Mouse (Mus musculus) MEL (cell line): Measurements from ENCODE around the gene Wfdc3. TPM values are rescaled to one million over a fixed set of nuclear protein-coding genes. Genes with fewer than 3 reads are reported as not detected.

Experiments used
- DNase-seq: peaks from one replicate; pipeline ENCODE4 v3.0.0; 2011; ENCODE audit warnings: low read depth, low spot score
- H3K27ac ChIP-seq: 2 replicates; pipeline ENCODE4 v1.5.1; 2012; ENCODE audit warnings: low read depth, mild to moderate bottlenecking, control low read depth, low read length, moderate library complexity; ENCODE audit not compliant: control insufficient read depth
- H3K27me3 ChIP-seq, 2 experiments: fragments of 150-350 bp in 1 of 2; sonication (generic) in 1 of 2; 2 replicates each; pipeline ENCODE4 v1.6.1; 2012; ENCODE audit warnings: low read length in 2 of 2, mild to moderate bottlenecking in 2 of 2, improper control_type of control experiment in 1 of 2, moderate library complexity in 1 of 2; ENCODE audit not compliant: insufficient read depth in 2 of 2, control insufficient read depth in 1 of 2
- H3K36me3 ChIP-seq, 2 experiments: 2 replicates each; pipeline ENCODE4 v1.6.1; 2012 to 2014; ENCODE audit warnings: low read length in 2 of 2, improper control_type of control experiment in 1 of 2, inconsistent platforms in 1 of 2, mild to moderate bottlenecking in 1 of 2; ENCODE audit not compliant: insufficient read depth in 2 of 2, control insufficient read depth in 1 of 2
- H3K4me1 ChIP-seq, 2 experiments: fragments of 150-350 bp in 1 of 2; sonication (generic) in 1 of 2; 2 replicates each; pipeline ENCODE4 v1.6.1; 2012; ENCODE audit warnings: low read length in 2 of 2, improper control_type of control experiment in 1 of 2, mild to moderate bottlenecking in 1 of 2; ENCODE audit not compliant: insufficient read depth in 2 of 2, control insufficient read depth in 1 of 2
- H3K4me3 ChIP-seq, 2 experiments: fragments of 150-350 bp in 1 of 2; sonication (generic) in 1 of 2; 2 replicates each; pipeline ENCODE4 v1.5.1; 2012; ENCODE audit warnings: low read depth in 2 of 2, low read length in 2 of 2, mild to moderate bottlenecking in 2 of 2, moderate library complexity in 2 of 2, control low read depth in 1 of 2, improper control_type of control experiment in 1 of 2; ENCODE audit not compliant: control insufficient read depth in 1 of 2, insufficient read depth in 1 of 2
- H3K79me2 ChIP-seq: 2 replicates; pipeline ENCODE4 v1.6.1; 2012; ENCODE audit warnings: mild to moderate bottlenecking, low read length, moderate library complexity; ENCODE audit not compliant: control insufficient read depth, poor library complexity, insufficient read depth
- H3K9ac ChIP-seq: 2 replicates; pipeline ENCODE4 v1.6.1; 2012; ENCODE audit warnings: low read depth, mild to moderate bottlenecking, control low read depth, low read length, moderate library complexity; ENCODE audit not compliant: control insufficient read depth, poor library complexity, severe bottlenecking
- H3K9me3 ChIP-seq: fragments of 150-350 bp; sonication (generic); replicated peaks from 2 replicates; pipeline ENCODE4 v1.6.1; 2012; ENCODE audit warnings: mild to moderate bottlenecking, low read length, improper control_type of control experiment, moderate library complexity; ENCODE audit not compliant: insufficient read depth
- BHLHE40 ChIP-seq: IDR thresholded peaks from 2 replicates; pipeline ENCODE4 v1.6.1; 2012; ENCODE audit warnings: low read depth, mild to moderate bottlenecking, inconsistent platforms, low read length, improper control_type of control experiment, borderline replicate concordance
- CHD1 ChIP-seq: IDR thresholded peaks from 2 replicates; pipeline ENCODE4 v1.6.1; 2012; ENCODE audit warnings: low read depth, mild to moderate bottlenecking, inconsistent platforms, low read length, improper control_type of control experiment
- CHD2 ChIP-seq: IDR thresholded peaks from 2 replicates; pipeline ENCODE4 v1.6.1; 2011; ENCODE audit warnings: low read length, improper control_type of control experiment
- CTCF ChIP-seq, 3 experiments: IDR thresholded peaks in 2 of 3; conservative IDR thresholded peaks in 1 of 3; 2 replicates each; pipeline ENCODE4 v1.5.1; 2011 to 2012; ENCODE audit warnings: low read length in 3 of 3, low read depth in 2 of 3, mild to moderate bottlenecking in 2 of 3, improper control_type of control experiment in 1 of 3, inconsistent platforms in 1 of 3, mixed read lengths in 1 of 3, moderate library complexity in 1 of 3; ENCODE audit not compliant: control insufficient read depth in 1 of 3, insufficient read depth in 1 of 3, poor library complexity in 1 of 3, severe bottlenecking in 1 of 3
- ELF1 ChIP-seq: IDR thresholded peaks from 2 replicates; pipeline ENCODE4 v1.6.1; 2014; ENCODE audit warnings: low read depth, mild to moderate bottlenecking, inconsistent platforms, low read length, improper control_type of control experiment, moderate library complexity
- EP300 ChIP-seq, 2 experiments: IDR thresholded peaks; 2 replicates each; pipeline ENCODE4 v1.6.1; 2011; ENCODE audit warnings: improper control_type of control experiment in 2 of 2, low read length in 2 of 2, low read depth in 1 of 2, mild to moderate bottlenecking in 1 of 2
- ETS1 ChIP-seq: IDR thresholded peaks from 2 replicates; pipeline ENCODE4 v1.6.1; 2012; ENCODE audit warnings: low read depth, mild to moderate bottlenecking, inconsistent platforms, low read length, improper control_type of control experiment, moderate library complexity
- GABPA ChIP-seq: IDR thresholded peaks from 2 replicates; pipeline ENCODE4 v1.6.1; 2012; ENCODE audit warnings: low read depth, mild to moderate bottlenecking, inconsistent platforms, low read length, improper control_type of control experiment, moderate library complexity
- JUND ChIP-seq: IDR thresholded peaks from 2 replicates; pipeline ENCODE4 v1.6.1; 2011; ENCODE audit warnings: low read depth, mild to moderate bottlenecking, improper control_type of control experiment, low read length
- KAT2A ChIP-seq: conservative IDR thresholded peaks from 2 replicates; pipeline ENCODE4 v1.6.1; 2012; ENCODE audit warnings: low read depth, low read length, improper control_type of control experiment, inconsistent platforms
- MAX ChIP-seq: IDR thresholded peaks from 2 replicates; pipeline ENCODE4 v1.6.1; 2011; ENCODE audit warnings: low read length, improper control_type of control experiment
- MAZ ChIP-seq: IDR thresholded peaks from 2 replicates; pipeline ENCODE4 v1.6.1; 2012; ENCODE audit warnings: low read depth, mild to moderate bottlenecking, inconsistent platforms, low read length, improper control_type of control experiment
- MEF2A ChIP-seq: IDR thresholded peaks from 2 replicates; pipeline ENCODE4 v1.6.1; 2014; ENCODE audit warnings: low read depth, mild to moderate bottlenecking, inconsistent platforms, low read length, improper control_type of control experiment; ENCODE audit not compliant: poor library complexity, insufficient replicate concordance, severe bottlenecking; ENCODE audit errors: extremely low read depth
- MXI1 ChIP-seq: IDR thresholded peaks from 2 replicates; pipeline ENCODE4 v1.6.1; 2011; ENCODE audit warnings: mild to moderate bottlenecking, low read depth, low read length, improper control_type of control experiment
- MYB ChIP-seq: IDR thresholded peaks from 2 replicates; pipeline ENCODE4 v1.6.1; 2011; ENCODE audit warnings: mild to moderate bottlenecking, low read depth, low read length, improper control_type of control experiment
- MYC ChIP-seq: IDR thresholded peaks from 2 replicates; pipeline ENCODE4 v1.6.1; 2011; ENCODE audit warnings: low read depth, mild to moderate bottlenecking, low read length, improper control_type of control experiment, moderate library complexity
- POLR2A ChIP-seq, 2 experiments: IDR thresholded peaks; 2 replicates each; pipeline ENCODE4 v1.6.1; 2011 to 2012; ENCODE audit warnings: low read length in 2 of 2, mild to moderate bottlenecking in 2 of 2, control low read depth in 1 of 2, improper control_type of control experiment in 1 of 2, low read depth in 1 of 2, moderate library complexity in 1 of 2; ENCODE audit not compliant: control insufficient read depth in 1 of 2, insufficient read depth in 1 of 2, poor library complexity in 1 of 2
- POLR2AphosphoS5 ChIP-seq: IDR thresholded peaks from 2 replicates; pipeline ENCODE4 v1.6.1; 2012; ENCODE audit warnings: low read depth, borderline replicate concordance, mild to moderate bottlenecking, inconsistent platforms, low read length, moderate library complexity, mixed read lengths
- RAD21 ChIP-seq: IDR thresholded peaks from 2 replicates; pipeline ENCODE4 v1.6.1; 2011; ENCODE audit warnings: mild to moderate bottlenecking, low read depth, low read length, improper control_type of control experiment
- RCOR1 ChIP-seq: IDR thresholded peaks from 2 replicates; pipeline ENCODE4 v1.6.1; 2012; ENCODE audit warnings: low read depth, mild to moderate bottlenecking, inconsistent platforms, low read length, improper control_type of control experiment
- SIN3A ChIP-seq: IDR thresholded peaks from 2 replicates; pipeline ENCODE4 v1.6.1; 2012; ENCODE audit warnings: low read length, improper control_type of control experiment, inconsistent platforms
- SMC3 ChIP-seq: IDR thresholded peaks from 2 replicates; pipeline ENCODE4 v1.6.1; 2011; ENCODE audit warnings: low read depth, low read length, improper control_type of control experiment
- TAL1 ChIP-seq: IDR thresholded peaks from 2 replicates; pipeline ENCODE4 v1.6.1; 2012; ENCODE audit warnings: mild to moderate bottlenecking, inconsistent platforms, low read length, moderate library complexity, mixed read lengths
- TBP ChIP-seq: IDR thresholded peaks from 2 replicates; pipeline ENCODE4 v1.8.0; 2011; ENCODE audit warnings: low read depth, low read length, improper control_type of control experiment
- UBTF ChIP-seq: IDR thresholded peaks from 2 replicates; pipeline ENCODE4 v1.6.1; 2012; ENCODE audit warnings: low read depth, mild to moderate bottlenecking, inconsistent platforms, low read length, improper control_type of control experiment, moderate library complexity, borderline replicate concordance; ENCODE audit not compliant: insufficient read depth
- ZC3H11A ChIP-seq: IDR thresholded peaks from 2 replicates; pipeline ENCODE4 v1.6.1; 2012; ENCODE audit warnings: low read depth, mild to moderate bottlenecking, inconsistent platforms, low read length, improper control_type of control experiment
- ZKSCAN1 ChIP-seq: IDR thresholded peaks from 2 replicates; pipeline ENCODE4 v1.6.1; 2012; ENCODE audit warnings: low read depth, mild to moderate bottlenecking, inconsistent platforms, low read length, improper control_type of control experiment, moderate library complexity
- ZMIZ1 ChIP-seq: IDR thresholded peaks from 2 replicates; pipeline ENCODE4 v1.6.1; 2012; ENCODE audit warnings: low read depth, mild to moderate bottlenecking, inconsistent platforms, low read length, improper control_type of control experiment, moderate library complexity
- ZNF384 ChIP-seq: IDR thresholded peaks from 2 replicates; pipeline ENCODE4 v1.6.1; 2012; ENCODE audit warnings: low read depth, mild to moderate bottlenecking, inconsistent platforms, low read length, improper control_type of control experiment
- polyA plus RNA-seq, 2 experiments: library from polyadenylated mRNA; stranded (reverse) in 1 of 2; unstranded in 1 of 2; fragments of >175 nt in 1 of 2; fragments of >200 nt in 1 of 2; gene quantifications; 2 replicates each; pipeline versions ENCODE4 v1.2.1 to v1.2.4; 2012; ENCODE audit warnings: low replicate concordance in 2 of 2, low read depth in 1 of 2; ENCODE audit not compliant: insufficient read length in 2 of 2, insufficient read depth in 1 of 2, missing spikeins in 1 of 2
- total RNA-seq: library from RNA; depleted of rRNA; stranded (reverse); fragments of 300-350 nt; gene quantifications from 2 replicates; pipeline ENCODE4 v1.2.3, GENCODE M21; 2012

Gene Wfdc3
- total and polyA plus RNA-seq, 3 experiments, result 0.31 to 0.40 TPM; not detected in 1

GRCm38 (mm10) chr2:164770279-164770678, 24.5 kb upstream of the Wfdc3 start:
- H3K9ac ChIP-seq, result peak overlapping the region; percentile 96
- H3K4me1 ChIP-seq, result peaks cover 3 to 29% of the 10 kb centered on the region in 2 experiments; a peak in 3 of 4 replicates
- TF ChIP-seq POLR2A (IDR thresholded peaks at IDR 0.05; ENCODE audit: control insufficient read depth in 1 of 2, insufficient read depth in 1 of 2, low read depth in 1 of 2, low read length in 2 of 2, poor library complexity in 1 of 2) (peak in 1 of 2 experiments; percentile 30; a peak in 2 of 4 replicates), MXI1 (no peak), TBP (0 out of 2 replicates have a peak, but pooled peaks have one; percentile 26), MYC (peak; percentile 53), CHD1 (peak; percentile 76; the same call in 1 of the 2 replicates)
- TF ChIP-seq, all 39 proteins: peak for 4
- peak overlapping the region; percentile 81 to 94 for H3K4me3 ChIP-seq
- no peaks in the 10 kb centered on the region for H3K27me3 ChIP-seq
- peak overlapping the region; percentile 83 for H3K27ac ChIP-seq
- H3K36me3 ChIP-seq, result peaks cover 2 to 27% of the 10 kb centered on the region in 2 experiments
- H3K79me2 ChIP-seq, result peaks cover 24% of the 10 kb centered on the region
- peak; percentile 68 for DNase-seq
- H3K9me3 ChIP-seq, result no peaks in the 10 kb centered on the region

GRCm38 (mm10) chr2:164769258-164770037, 23.7 kb upstream of the Wfdc3 start, which contains the start of gene Ube2c:
TSS of gene Ube2c (plus strand) at chr2:164769898.
- H3K4me3 ChIP-seq, result peak within 1 kb of the TSS; percentile 81 to 94
- DNase-seq, result peak; percentile 99
- H3K79me2 ChIP-seq, result peaks cover 24% of the 10 kb centered on the region
- H3K9me3 ChIP-seq, result no peaks in the 10 kb centered on the region
- H3K27ac ChIP-seq, result peak within 1 kb of the TSS; percentile 83
- H3K27me3 ChIP-seq, result no peaks in the 10 kb centered on the region
- H3K9ac ChIP-seq, result peak within 1 kb of the TSS; percentile 96
- H3K4me1 ChIP-seq, result peaks cover 3 to 29% of the 10 kb centered on the region in 2 experiments; a peak in 3 of 4 replicates
- peaks cover 2 to 27% of the 10 kb centered on the region in 2 experiments for H3K36me3 ChIP-seq
- no peak for TF ChIP-seq BHLHE40
- no peak for TF ChIP-seq JUND
- no peak for TF ChIP-seq ZNF384
- peak; percentile 98 for TF ChIP-seq MYC
- TF ChIP-seq UBTF, result no peak
- TF ChIP-seq CHD2, result peak; percentile 95
- peak; percentile 98 for TF ChIP-seq MXI1
- TF ChIP-seq RCOR1, result no peak
- peak; percentile 61; the same call in 1 of the 2 replicates for TF ChIP-seq KAT2A
- no peak for TF ChIP-seq EP300 (IDR thresholded peaks at IDR 0.05; ENCODE audit: low read depth in 1 of 2, low read length in 2 of 2)
- TF ChIP-seq SMC3, result 0 out of 2 replicates have a peak, but pooled peaks have one; percentile 0
- peak; percentile 94 for TF ChIP-seq TBP
- TF ChIP-seq SIN3A, result peak; percentile 86
- no peak for TF ChIP-seq MEF2A
- peak in 1 of 3 experiments; percentile 20; a peak in 1 of 6 replicates for TF ChIP-seq CTCF (IDR thresholded peaks at IDR 0.05 in 2 of 3, conservative IDR thresholded peaks at IDR 0.05 in 1 of 3; ENCODE audit: control insufficient read depth in 1 of 3, insufficient read depth in 1 of 3, low read depth in 2 of 3, low read length in 3 of 3, poor library complexity in 1 of 3, severe bottlenecking in 1 of 3)
- TF ChIP-seq TAL1, result no peak
- TF ChIP-seq POLR2AphosphoS5, result no peak
- TF ChIP-seq CHD1, result no peak
- no peak for TF ChIP-seq ZKSCAN1
- TF ChIP-seq GABPA, result peak; percentile 25; the same call in 1 of the 2 replicates
- TF ChIP-seq MYB, result no peak
- no peak for TF ChIP-seq MAZ
- TF ChIP-seq ZMIZ1, result peak; percentile 77
- peak; percentile 12; the same call in 1 of the 2 replicates for TF ChIP-seq ETS1
- 0 out of 2 replicates have a peak, but pooled peaks have one; percentile 12 for TF ChIP-seq ELF1
- TF ChIP-seq ZC3H11A, result no peak
- TF ChIP-seq MAX, result peak; percentile 97
- no peak for TF ChIP-seq RAD21
